Mouse (Mus musculus) layer of hippocampus, postnatal 10 days (tissue): ENCODE data around the gene Hoxa13. TPM values are rescaled to one million over a fixed set of nuclear protein-coding genes. Genes with fewer than 3 reads are reported as not detected.

Experiments
- DNase-seq, 2 experiments: peaks; one replicate each; pipeline ENCODE4 v3.0.0; 2021; ENCODE audit warnings: low spot score in 2 of 2
- microRNA-seq, 2 experiments: library from miRNA; unstranded; fragments of <30 nt; microRNA quantifications; one replicate each; pipeline ENCODE4 v1.2.0; 2021
- total RNA-seq, 2 experiments: library from RNA; stranded (reverse); gene quantifications; 2 replicates each; pipeline ENCODE4 v1.2.3; 2021

Gene Hoxa13
- total RNA-seq, 2 experiments from 2014 or later: not detected

DNA sequence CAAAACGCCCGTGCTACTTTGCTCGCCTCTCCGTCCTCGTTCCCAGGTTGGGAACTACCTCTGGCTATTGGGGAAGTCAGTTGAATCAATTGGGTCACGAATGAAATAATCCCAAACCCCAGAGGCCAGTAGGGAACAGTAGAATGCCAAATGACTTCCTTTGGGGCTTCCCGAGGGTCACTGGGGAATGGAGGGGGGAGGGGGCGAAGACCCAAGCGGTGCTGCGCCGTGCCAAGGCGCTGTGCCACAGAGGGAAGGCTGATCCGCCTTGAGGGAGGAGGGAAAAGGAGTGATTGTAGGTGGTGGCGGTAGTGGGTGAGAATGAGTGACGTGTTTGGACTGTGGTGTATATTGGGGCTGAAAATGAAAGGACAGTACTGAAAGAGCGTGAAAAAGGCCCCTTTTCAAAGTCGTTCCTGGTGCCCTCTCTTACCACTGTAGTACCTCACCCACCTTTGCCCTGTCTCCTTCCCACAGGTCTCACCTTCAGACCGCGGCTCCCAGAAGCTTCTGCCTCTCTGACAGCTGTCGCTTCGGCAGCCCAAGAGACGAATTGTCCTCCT lies 48.0 kb downstream of the Hoxa13 start:
- no peak for DNase-seq

DNA sequence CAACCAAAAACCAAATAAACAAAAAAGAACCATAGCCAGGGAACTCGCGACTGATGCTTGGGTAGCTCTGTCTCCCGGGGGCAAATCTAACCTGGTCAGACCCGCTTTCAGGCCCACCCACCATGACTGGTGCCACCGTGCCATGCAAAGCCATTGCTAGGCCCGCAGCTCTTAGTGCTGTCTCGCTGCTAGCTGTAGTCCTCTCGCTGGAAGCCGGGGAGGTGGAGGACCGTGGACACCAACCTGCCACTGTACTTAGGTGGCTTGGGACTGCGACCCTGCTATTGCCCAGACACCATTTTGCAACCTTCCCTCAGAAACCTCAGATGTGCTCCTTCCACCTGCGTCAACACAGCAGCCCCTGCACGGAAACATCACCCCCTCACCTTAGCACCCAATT lies 48.7 kb downstream of the Hoxa13 start:
- no peak for DNase-seq

DNA sequence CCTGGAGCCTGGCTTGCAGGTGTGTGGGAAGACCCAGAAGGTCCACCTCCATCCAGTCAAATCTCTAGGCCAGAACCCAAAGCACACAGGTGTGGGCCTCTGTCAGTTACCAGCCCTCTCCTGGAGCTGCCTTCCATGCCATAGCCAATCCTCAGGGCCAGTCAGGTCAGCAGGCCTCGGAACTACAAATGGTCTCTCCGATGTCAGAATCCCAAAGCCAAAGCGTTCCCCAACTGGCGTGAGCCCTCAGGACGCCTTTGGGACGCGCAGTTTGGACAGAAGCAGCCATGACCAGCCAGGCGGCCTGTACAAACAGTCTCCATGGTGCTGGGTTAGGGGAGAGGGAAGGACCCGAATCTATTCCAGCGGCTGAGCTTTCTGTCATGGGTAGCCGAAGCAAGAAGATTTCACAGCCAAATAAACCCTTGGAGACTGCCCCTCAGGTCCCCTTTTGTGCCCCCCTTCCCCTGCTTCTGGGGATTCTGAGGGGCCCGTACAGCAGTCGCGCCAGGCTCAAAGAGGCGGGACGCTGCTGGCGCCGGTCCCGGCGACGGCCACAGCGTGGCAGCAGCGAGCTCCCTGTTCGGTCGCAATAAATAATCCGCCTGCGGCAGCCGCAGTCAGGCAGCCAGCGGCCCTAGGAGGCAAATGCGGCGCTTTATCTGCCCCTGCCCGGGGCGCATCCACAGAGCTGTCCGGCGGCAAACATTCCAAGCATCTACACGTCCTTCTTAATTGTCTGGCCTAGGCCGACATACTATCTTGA lies 49.3 kb downstream of the Hoxa13 start:
- DNase-seq: peak; percentile 61 to 77

- DNase-seq: no peak
Measured at GRCm38 (mm10) chr6:52209685-52210046, 51.0 kb downstream of the Hoxa13 start.

DNA sequence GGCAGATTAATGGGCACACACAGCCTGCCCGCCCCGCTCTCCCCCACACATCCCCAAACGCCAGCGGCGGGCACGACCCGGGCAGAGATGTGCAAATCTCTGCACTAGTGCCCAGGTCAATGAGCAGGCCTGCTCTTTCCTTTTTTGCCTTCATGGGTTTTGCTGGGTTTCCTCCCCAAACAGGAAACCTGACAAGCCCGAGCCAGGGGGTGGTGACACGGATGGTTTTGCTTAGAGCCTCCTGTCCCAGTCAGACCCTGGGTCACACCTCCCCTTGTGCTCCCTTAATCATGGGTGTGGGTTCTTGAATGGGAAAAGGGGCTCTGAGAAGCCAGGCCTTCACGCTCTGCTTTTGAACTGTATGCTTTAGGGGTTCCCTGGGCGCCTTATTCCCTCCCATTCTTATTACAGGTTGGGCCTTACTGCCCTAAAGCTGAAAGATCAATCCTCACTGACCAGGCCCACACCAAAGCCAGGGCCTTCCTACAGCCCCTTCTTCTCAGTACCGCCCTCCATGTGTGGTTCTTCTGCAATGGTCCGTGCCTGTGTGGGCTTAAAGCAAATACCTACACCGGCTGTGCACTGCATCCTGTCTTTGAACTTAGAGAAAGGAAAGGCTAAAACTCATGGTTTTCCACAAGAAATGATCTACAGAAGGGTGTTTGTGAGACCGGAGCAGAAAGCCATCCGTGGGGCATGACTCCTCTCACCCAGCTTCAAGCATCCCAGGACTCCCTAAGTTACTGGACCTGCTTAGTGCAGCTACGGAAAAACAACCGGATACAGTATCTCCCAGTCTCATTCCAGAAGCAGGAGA lies 51.6 kb downstream of the Hoxa13 start:
- DNase-seq: no peak

- no peak for DNase-seq
Measured at GRCm38 (mm10) chr6:52208072-52208867, 52.4 kb downstream of the Hoxa13 start, which contains the start of gene Hoxa6. Gene Hoxa6 (minus strand): TSS chr6:52208722.

Small RNA genes lying within 50 kb of the gene (microRNA-seq; reads per million reads assigned to microRNA genes)
- gene Mir196b: 0.67 to 2.2 reads per million in 2 experiments

Other genes starting within 250 kb of the Hoxa13 start
- gene Skap2, start 248.3 kb downstream of the Hoxa13 start, total RNA-seq: 10 to 100 TPM in 1 of 2 experiments, 1 to 10 TPM in 1; 9.8 to 10.7 TPM
- not detected for gene Hoxa1, start 102.6 kb downstream of the Hoxa13 start, total RNA-seq
- gene Hoxa2, start 96.0 kb downstream of the Hoxa13 start, total RNA-seq: not detected
- not detected for gene 5730596B20Rik, start 83.4 kb downstream of the Hoxa13 start, total RNA-seq
- gene Hoxa4, start 69.1 kb downstream of the Hoxa13 start, total RNA-seq: not detected
- gene Hoxa5, start 56.3 kb downstream of the Hoxa13 start, total RNA-seq: not detected
- not detected for gene Hoxa6, start 52.2 kb downstream of the Hoxa13 start, total RNA-seq
- gene Hoxa3, start 47.5 kb downstream of the Hoxa13 start, total RNA-seq: not detected
- gene Gm28308, start 47.5 kb downstream of the Hoxa13 start, total RNA-seq: not detected
- not detected for gene Hoxa7, start 39.0 kb downstream of the Hoxa13 start, total RNA-seq
- gene Hoxa9, start 29.8 kb downstream of the Hoxa13 start, total RNA-seq: not detected
- gene Hoxa10, start 20.0 kb downstream of the Hoxa13 start, total RNA-seq: not detected
- not detected for gene Hoxa11, start 15.1 kb downstream of the Hoxa13 start, total RNA-seq
- gene Evx1, start 52.6 kb upstream of the Hoxa13 start, total RNA-seq: not detected